ENCODE assay signal across 16 mouse cellular contexts in the genomic region with DNA sequence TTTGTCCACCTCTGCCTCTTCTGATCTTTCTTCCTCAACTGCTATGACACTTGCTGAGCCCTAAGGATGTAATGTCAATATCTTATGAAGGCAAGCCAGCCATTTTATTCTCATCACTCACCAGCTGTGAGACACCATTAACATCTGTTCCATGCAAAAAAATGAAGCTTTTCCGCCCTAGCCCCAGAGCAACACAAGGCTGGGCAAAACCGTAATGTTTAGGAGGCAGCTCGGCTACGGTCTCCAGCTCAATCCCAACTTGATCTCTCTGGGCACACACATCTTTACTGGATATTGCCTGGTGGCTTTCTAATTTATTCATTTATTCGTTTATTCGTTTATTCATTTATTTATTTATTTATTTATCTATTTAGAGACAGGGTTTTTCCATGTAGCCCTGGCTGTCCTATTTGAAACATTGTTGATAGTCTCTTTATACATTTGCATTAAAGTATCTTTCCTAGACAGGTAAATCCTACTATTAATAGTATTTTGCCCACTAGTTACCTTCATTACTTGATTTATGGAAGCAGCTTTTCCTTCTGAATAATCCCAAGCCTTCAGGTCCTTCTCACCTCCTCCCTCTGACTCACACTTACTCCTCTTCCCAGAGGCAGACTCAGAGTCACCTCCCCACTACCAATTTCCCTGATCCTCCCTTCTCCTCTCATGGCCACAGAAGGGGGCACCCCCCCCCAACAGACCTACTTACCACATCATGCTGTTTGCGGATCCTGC.
"Had no signal": no experiment of that assay in that cellular context is flagged by ENCODE, and none has a peak within 500 bp of the region (broad histone marks: within the 10 kb centered on the region; RNA-seq: fewer than 3 reads in every experiment).

No protein-coding gene starts in this region.

- H3K4me1 ChIP-seq: neural tube, embryonic 13.5 days; neural tube, embryonic 15.5 days; stomach, embryonic 15.5 days had no signal

- H3K27me3 ChIP-seq: neural tube, embryonic 13.5 days; neural tube, embryonic 15.5 days; stomach, embryonic 15.5 days had no signal

- H3K36me3 ChIP-seq: neural tube, embryonic 13.5 days; neural tube, embryonic 15.5 days; stomach, embryonic 15.5 days had no signal

- H3K27ac ChIP-seq: neural tube, embryonic 13.5 days; neural tube, embryonic 15.5 days; stomach, embryonic 15.5 days; stomach, postnatal 0 days had no signal

- H3K9me3 ChIP-seq: neural tube, embryonic 13.5 days; neural tube, embryonic 15.5 days; stomach, embryonic 15.5 days had no signal

- H3K9ac ChIP-seq: neural tube, embryonic 13.5 days; neural tube, embryonic 15.5 days; stomach, embryonic 15.5 days had no signal

- H3K4me2 ChIP-seq: neural tube, embryonic 13.5 days; neural tube, embryonic 15.5 days; stomach, embryonic 15.5 days had no signal

- H3K4me3 ChIP-seq: neural tube, embryonic 13.5 days; neural tube, embryonic 15.5 days; stomach, embryonic 15.5 days had no signal

- DNase-seq: retina, postnatal 1 day; right cerebral cortex, adult 18-20 months; right cerebral cortex, postnatal 14 days; right cerebral cortex, postnatal 25 days; right cerebral cortex, postnatal 4 days; spleen, adult 18-20 months; thymus, adult 18-20 months; thymus, adult 2 months; thymus, postnatal 14 days; thymus, postnatal 25 days; thymus, postnatal 36 days; thymus, postnatal 4 days had no signal
